Mouse (Mus musculus): Measurements from ENCODE around the gene Pgs1.

Gene Pgs1

GRCm38 (mm10) chr11:117963091-117963793, 22.9 kb upstream of the Pgs1 start:
- DNase-seq (ENCODE audit: low spot score) = peak; percentile 99

GRCm38 (mm10) chr11:117963872-117964271, 22.2 kb upstream of the Pgs1 start:
- DNase-seq (ENCODE audit: low spot score) = no peak

- no peak for DNase-seq (ENCODE audit: low spot score)
Measured at GRCm38 (mm10) chr11:117964294-117964693, 21.8 kb upstream of the Pgs1 start.

GRCm38 (mm10) chr11:117965052-117965451, 21.0 kb upstream of the Pgs1 start:
- no peak for DNase-seq (ENCODE audit: low spot score)

- DNase-seq (ENCODE audit: low spot score) = no peak
Measured at GRCm38 (mm10) chr11:117965561-117965981, 20.5 kb upstream of the Pgs1 start.

- no peak for DNase-seq (ENCODE audit: low spot score)
Measured at GRCm38 (mm10) chr11:117966506-117967100, 19.5 kb upstream of the Pgs1 start.

- DNase-seq (ENCODE audit: low spot score) = no peak
Measured at GRCm38 (mm10) chr11:117967249-117968015, 18.7 kb upstream of the Pgs1 start.

GRCm38 (mm10) chr11:117968016-117968671, 17.9 kb upstream of the Pgs1 start:
- DNase-seq (ENCODE audit: low spot score) = no peak

GRCm38 (mm10) chr11:117968716-117969099, 17.4 kb upstream of the Pgs1 start:
- no peak for DNase-seq (ENCODE audit: low spot score)

- peak; percentile 99 for DNase-seq (ENCODE audit: low spot score)
Measured at GRCm38 (mm10) chr11:117969100-117969944, 16.8 kb upstream of the Pgs1 start.

- DNase-seq (ENCODE audit: low spot score) = peak; percentile 94
Measured at GRCm38 (mm10) chr11:117969945-117970872, 15.9 kb upstream of the Pgs1 start, which contains the start of gene Socs3. Socs3 (minus strand) TSS chr11:117970047.

GRCm38 (mm10) chr11:117971100-117971499, 15.0 kb upstream of the Pgs1 start:
- no peak for DNase-seq (ENCODE audit: low spot score)

GRCm38 (mm10) chr11:117971646-117972242, 14.3 kb upstream of the Pgs1 start:
- DNase-seq (ENCODE audit: low spot score) = no peak

GRCm38 (mm10) chr11:117972656-117973558, 13.2 kb upstream of the Pgs1 start:
- DNase-seq (ENCODE audit: low spot score) = no peak

GRCm38 (mm10) chr11:117973569-117973968, 12.5 kb upstream of the Pgs1 start:
- no peak for DNase-seq (ENCODE audit: low spot score)

GRCm38 (mm10) chr11:117974327-117975125, 11.6 kb upstream of the Pgs1 start:
- no peak for DNase-seq (ENCODE audit: low spot score)

- no peak for DNase-seq (ENCODE audit: low spot score)
Measured at GRCm38 (mm10) chr11:117975211-117975967, 10.7 kb upstream of the Pgs1 start.
